Mouse (Mus musculus) heart, embryonic 12.5 days (tissue): ENCODE measurements around the gene Def8. TPM values are rescaled to one million over a fixed set of nuclear protein-coding genes. Genes with fewer than 3 reads are reported as not detected.

Source experiments
- ATAC-seq: fragments of 200-750 bp; cut with Nextera tagmentation; 2 replicates; pipeline ENCODE4 v1.8.0; 2017; ENCODE audit warnings: moderate TSS enrichment, moderate library complexity; ENCODE audit not compliant: insufficient number of reproducible peaks, low FRiP score
- H3K27ac ChIP-seq: fragments of 300-500 bp; sonication (generic); 2 replicates; pipeline ENCODE4 v1.5.1; 2016; ENCODE audit warnings: mild to moderate bottlenecking, moderate library complexity; ENCODE audit not compliant: poor library complexity, severe bottlenecking
- H3K27me3 ChIP-seq: fragments of 300-500 bp; sonication (generic); replicated peaks from 2 replicates; pipeline ENCODE4 v1.6.1; 2016; ENCODE audit warnings: mild to moderate bottlenecking, moderate library complexity
- H3K36me3 ChIP-seq: fragments of 300-500 bp; sonication (generic); 2 replicates; pipeline ENCODE4 v1.6.1; 2016; ENCODE audit warnings: mild to moderate bottlenecking, moderate library complexity
- H3K4me1 ChIP-seq: fragments of 300-500 bp; sonication (generic); replicated peaks from 2 replicates; pipeline ENCODE4 v1.6.1; 2016; ENCODE audit warnings: mild to moderate bottlenecking
- H3K4me2 ChIP-seq: fragments of 300-500 bp; sonication (generic); 2 replicates; pipeline ENCODE4 v1.6.1; 2016; ENCODE audit warnings: mild to moderate bottlenecking, moderate library complexity
- H3K4me3 ChIP-seq: fragments of 300-500 bp; sonication (generic); 2 replicates; pipeline ENCODE4 v1.5.1; 2016; ENCODE audit warnings: mild to moderate bottlenecking
- H3K9ac ChIP-seq: fragments of 300-500 bp; sonication (generic); 2 replicates; pipeline ENCODE4 v1.6.1; 2016; ENCODE audit warnings: mild to moderate bottlenecking, moderate library complexity
- H3K9me3 ChIP-seq: fragments of 300-500 bp; sonication (generic); replicated peaks from 2 replicates; pipeline ENCODE4 v1.6.1; 2016; ENCODE audit warnings: mild to moderate bottlenecking, moderate library complexity
- whole genome bisulfite sequencing: fragments of 180-500 bp; shearing (Covaris S2); methylation state at CpG from one replicate; pipeline ENCODE4 v1.1.7; 2016; 5-methylcytosine and 5-hydroxymethylcytosine counted together
- polyA plus RNA-seq: library from polyadenylated mRNA; unstranded; fragments of >200 nt; fragmentation: Nextera tagmentation; extraction: Ambion mirVana; gene quantifications from 2 replicates; pipeline ENCODE4 v1.2.1, GENCODE M21; 2016

Gene Def8
- polyA plus RNA-seq, 1 experiment from 2014 or later, result 34.7 TPM

GRCm38 (mm10) chr8:123510819-123511218, 87.5 kb downstream of the Def8 start:
- no peak overlapping the region for H3K4me3 ChIP-seq
- ATAC-seq, result no peak

More at GRCm38 (mm10) chr8:123510819-123511218, 87.5 kb downstream of the Def8 start:
- Histone ChIP-seq H3K36me3 (peaks cover 43% of the 10 kb centered on the region), H3K4me2 (no peak overlapping the region), H3K9me3 (no peaks in the 10 kb centered on the region), H3K27me3 (peaks cover 38% of the 10 kb centered on the region), H3K9ac (no peak overlapping the region), H3K4me1 (peaks cover 22% of the 10 kb centered on the region), H3K27ac (no peak overlapping the region)
- whole genome bisulfite sequencing, result 64% methylated on average over 5 of the region's 5 CpGs

Other genes starting within 250 kb of the Def8 start
- gene Dpep1, start 237.3 kb upstream of the Def8 start, polyA plus RNA-seq, result 2.5 and 2.8 TPM in 2 replicates
- gene Chmp1a, start 210.8 kb upstream of the Def8 start, polyA plus RNA-seq, result 97.9 and 102 TPM in 2 replicates
- gene Spata33, start 210.7 kb upstream of the Def8 start, polyA plus RNA-seq, result 3.4 and 4.2 TPM in 2 replicates
- gene Cdk10, start 198.7 kb upstream of the Def8 start, polyA plus RNA-seq, result 20.3 and 23.6 TPM in 2 replicates
- gene Spata2l, start 187.3 kb upstream of the Def8 start, polyA plus RNA-seq, result 2.3 and 2.5 TPM in 2 replicates
- 16.0 and 18.2 TPM in 2 replicates for gene Zfp276, start 169.3 kb upstream of the Def8 start, polyA plus RNA-seq
- 19.5 and 20.0 TPM in 2 replicates for gene Vps9d1, start 169.2 kb upstream of the Def8 start, polyA plus RNA-seq
- 23.0 and 23.6 TPM in 2 replicates for gene Fanca, start 105.0 kb upstream of the Def8 start, polyA plus RNA-seq
- 2.8 and 3.4 TPM in 2 replicates for gene Spire2, start 90.8 kb upstream of the Def8 start, polyA plus RNA-seq
- gene Tcf25, start 49.8 kb upstream of the Def8 start, polyA plus RNA-seq, result 172 TPM in 2 replicates
- gene Mc1r, start 16.4 kb upstream of the Def8 start, polyA plus RNA-seq, result not detected in 2 replicates
- 7.6 and 9.1 TPM in 2 replicates for gene Tubb3, start 12.1 kb upstream of the Def8 start, polyA plus RNA-seq
- gene Afg3l1, start 54.4 kb downstream of the Def8 start, polyA plus RNA-seq, result 56.4 and 61.8 TPM in 2 replicates
- 1.5 and 1.7 TPM in 2 replicates for gene Dbndd1, start 91.9 kb downstream of the Def8 start, polyA plus RNA-seq
- gene Gas8, start 95.3 kb downstream of the Def8 start, polyA plus RNA-seq, result 14.4 and 15.8 TPM in 2 replicates
- gene Rhou, start 230.4 kb downstream of the Def8 start, polyA plus RNA-seq, result 10.7 and 13.4 TPM in 2 replicates